Mouse (Mus musculus): Measurements from ENCODE around the gene Syt17. TPM values are rescaled to one million over a fixed set of nuclear protein-coding genes. Genes with fewer than 3 reads are reported as not detected.

Gene Syt17
- not detected for polyA plus RNA-seq (2017; shearing (Covaris generic))

GRCm38 (mm10) chr7:118448134-118448967, at the start of gene Syt17:
TSS of gene Syt17 (minus strand) at chr7:118448222.

GRCm38 (mm10) chr7:118491431-118492147, 43.6 kb upstream of the Syt17 start, which contains the start of gene Itpripl2:
TSS of gene Itpripl2 (minus strand) at chr7:118491975.

Other genes with a start within 250 kb of the Syt17 start
- gene Smg1, start 204.6 kb downstream of the Syt17 start, polyA plus RNA-seq (2017; shearing (Covaris generic)) = 71.1 TPM
- gene Itpripl2, start 43.8 kb upstream of the Syt17 start, polyA plus RNA-seq (2017; shearing (Covaris generic)) = 0.05 TPM
- gene Coq7, start 85.1 kb upstream of the Syt17 start, polyA plus RNA-seq (2017; shearing (Covaris generic)) = 13.0 TPM
- gene Tmc7, start 136.5 kb upstream of the Syt17 start, polyA plus RNA-seq (2017; shearing (Covaris generic)) = not detected
- gene Tmc5, start 149.1 kb upstream of the Syt17 start, polyA plus RNA-seq (2017; shearing (Covaris generic)) = not detected